Mouse (Mus musculus): Measurements from ENCODE around the gene Acer2. TPM values are rescaled to one million over a fixed set of nuclear protein-coding genes. Genes with fewer than 3 reads are reported as not detected.

Acer2 gene
- total and polyA plus RNA-seq, 3 experiments: 0.09 to 0.29 (median 0.13) TPM

Other genes with a start within 250 kb of the Acer2 start
- 28.9 and 44.9 TPM in 2 replicates for gene Plin2, start 204.3 kb upstream of the Acer2 start, total RNA-seq (2012; rRNA removed)
- 13.4 and 13.6 TPM in 2 replicates for gene Plin2, start 204.3 kb upstream of the Acer2 start, total RNA-seq (2014; rRNA removed)
- gene Plin2, start 204.3 kb upstream of the Acer2 start, polyA plus RNA-seq (2012; ENCODE audit: insufficient read length, low read depth): 22.9 and 25.6 TPM in 2 replicates
- gene Dennd4c, start 125.8 kb upstream of the Acer2 start, total RNA-seq (2012; rRNA removed): 4.2 and 4.4 TPM in 2 replicates
- gene Dennd4c, start 125.8 kb upstream of the Acer2 start, total RNA-seq (2014; rRNA removed): 4.0 and 4.9 TPM in 2 replicates
- 3.5 and 4.6 TPM in 2 replicates for gene Dennd4c, start 125.8 kb upstream of the Acer2 start, polyA plus RNA-seq (2012; ENCODE audit: insufficient read length, low read depth)
- gene Rps6, start 17.0 kb upstream of the Acer2 start, total RNA-seq (2012; rRNA removed): 3,137 and 3,171 TPM in 2 replicates
- gene Rps6, start 17.0 kb upstream of the Acer2 start, total RNA-seq (2014; rRNA removed): 3,620 and 3,826 TPM in 2 replicates
- 1,709 and 2,128 TPM in 2 replicates for gene Rps6, start 17.0 kb upstream of the Acer2 start, polyA plus RNA-seq (2012; ENCODE audit: insufficient read length, low read depth)